Comparison of ENCODE assay signal across 15 mouse cellular contexts in the genomic region with DNA sequence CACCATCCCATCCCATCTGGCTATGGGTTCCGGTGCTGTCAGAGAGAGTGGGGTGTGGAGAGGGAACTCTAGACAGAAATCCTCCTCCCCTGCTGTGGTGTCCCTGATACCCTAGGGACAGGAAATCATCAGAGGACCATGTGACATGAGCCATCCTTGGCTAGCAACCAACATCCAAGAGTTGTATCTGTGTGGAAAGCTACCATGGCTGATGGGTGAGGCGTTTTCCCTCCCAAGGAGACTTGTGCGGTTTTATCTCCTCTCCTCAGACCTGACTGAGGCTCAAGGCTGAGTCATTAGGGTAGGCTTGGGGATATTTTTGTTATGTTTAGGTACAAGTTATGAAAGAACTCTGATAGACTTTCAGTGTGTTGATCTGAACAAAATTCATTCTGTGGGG. TPM values are rescaled to one million over a fixed set of nuclear protein-coding genes. Genes with fewer than 3 reads are reported as not detected.
DNase-seq lines count a peak whose midpoint lies in the region; ATAC-seq and TF ChIP-seq lines count a peak whose summit lies in the region.
"Had no signal": no experiment of that assay in that cellular context is flagged by ENCODE, and none has a peak within 500 bp of the region (broad histone marks: within the 10 kb centered on the region; RNA-seq: fewer than 3 reads in every experiment).

No protein-coding gene starts in this region.

- H3K4me2 ChIP-seq in lung, postnatal 0 days (replicated peaks; ENCODE audit: low read depth, low read length), result no peak overlapping the region
- peak overlapping the region; percentile 63 for H3K4me2 ChIP-seq in liver, embryonic 14.5 days (ENCODE audit: low read depth)
- H3K4me2 ChIP-seq: limb, embryonic 12.5 days had no signal

- no peaks in the 10 kb centered on the region for H3K9me3 ChIP-seq in lung, postnatal 0 days (ENCODE audit: low read length)
- H3K9me3 ChIP-seq in liver, embryonic 14.5 days (ENCODE audit: control insufficient read depth, low read length), result no peaks in the 10 kb centered on the region
- H3K9me3 ChIP-seq: forebrain, embryonic 10.5 days; limb, embryonic 12.5 days had no signal

- 62% methylated on average over 3 of the region's 3 CpGs for WGBS in lung, postnatal 0 days
- WGBS in liver, embryonic 14.5 days (ENCODE audit: insufficient replicate concordance), result 9% methylated on average over 3 of the region's 3 CpGs

- H3K27ac ChIP-seq in lung, postnatal 0 days (ENCODE audit: low read length), result no peak overlapping the region
- H3K27ac ChIP-seq in liver, embryonic 14.5 days, result peak overlapping the region; percentile 98
- H3K27ac ChIP-seq: forebrain, embryonic 10.5 days; limb, embryonic 12.5 days had no signal

- peak; percentile 47; the same call in 1 of the 2 replicates for ATAC-seq in lung, postnatal 0 days
- peak; percentile 95 for ATAC-seq in erythroblast, adult 5-6 weeks (replicated peaks; ENCODE audit: low FRiP score, poor library complexity, severe bottlenecking)
- ATAC-seq in liver, embryonic 14.5 days (ENCODE audit: insufficient read depth), result peak; percentile 98
- ATAC-seq in CD4-positive, CD25-positive, alpha-beta regulatory T cell, adult 4 months, result no peak

- H3K9ac ChIP-seq in lung, postnatal 0 days (replicated peaks; ENCODE audit: low read depth), result no peak overlapping the region
- peak overlapping the region; percentile 63 for H3K9ac ChIP-seq in liver, embryonic 14.5 days (replicated peaks)
- H3K9ac ChIP-seq: limb, embryonic 12.5 days had no signal

- H3K36me3 ChIP-seq in lung, postnatal 0 days (ENCODE audit: insufficient read depth, low read length), result no peaks in the 10 kb centered on the region
- H3K36me3 ChIP-seq in liver, embryonic 14.5 days (replicated peaks; ENCODE audit: control insufficient read depth, insufficient read depth, low read depth), result no peaks in the 10 kb centered on the region
- H3K36me3 ChIP-seq: forebrain, embryonic 10.5 days; limb, embryonic 12.5 days had no signal

- no peaks in the 10 kb centered on the region for H3K27me3 ChIP-seq in lung, postnatal 0 days (replicated peaks; ENCODE audit: insufficient read depth, low read length)
- no peaks in the 10 kb centered on the region for H3K27me3 ChIP-seq in liver, embryonic 14.5 days (ENCODE audit: control insufficient read depth, insufficient read depth, low read length)
- H3K27me3 ChIP-seq: limb, embryonic 12.5 days had no signal

- no peak for DNase-seq in lung, postnatal 0 days (ENCODE audit: low spot score)
- no peak for DNase-seq in lung, postnatal 36 days
- peak; percentile 85 for DNase-seq in liver, embryonic 14.5 days (ENCODE audit: low read depth in 3 of 3, low spot score in 3 of 3)
- peak; percentile 75 to 77 for DNase-seq in spleen, postnatal 4 days (ENCODE audit: low spot score in 2 of 2)
- DNase-seq in urinary bladder, postnatal 4 days (ENCODE audit: low spot score in 2 of 2), result no peak
- no peak for DNase-seq in left cerebral cortex, adult 11 months (ENCODE audit: low spot score)
- DNase-seq: adrenal gland, postnatal 25 days; cerebellum, postnatal 25 days; gastrocnemius, postnatal 36 days; heart, postnatal 10 days; midbrain, embryonic 14.5 days had no signal

- no peak overlapping the region for H3K4me3 ChIP-seq in lung, postnatal 0 days (ENCODE audit: low read depth, low read length)
- no peak overlapping the region for H3K4me3 ChIP-seq in liver, embryonic 14.5 days (ENCODE audit: insufficient read depth in 1 of 2, low read depth in 2 of 2, low read length in 2 of 2)
- H3K4me3 ChIP-seq: forebrain, embryonic 10.5 days; limb, embryonic 12.5 days had no signal

- TF ChIP-seq CTCF in lung, postnatal 0 days (IDR thresholded peaks at IDR 0.05), result no peak
- no peak for TF ChIP-seq CTCF in liver, embryonic 14.5 days (IDR thresholded peaks at IDR 0.05; ENCODE audit: low read depth)

- TF ChIP-seq EP300 in lung, postnatal 0 days (IDR thresholded peaks at IDR 0.05), result no peak
- TF ChIP-seq EP300 in liver, embryonic 14.5 days (IDR thresholded peaks at IDR 0.05; ENCODE audit: low read depth), result peak; percentile 92

- H3K4me1 ChIP-seq in lung, postnatal 0 days (ENCODE audit: insufficient read depth, low read depth, low read length), result no peaks in the 10 kb centered on the region
- peaks cover 29 to 51% of the 10 kb centered on the region in 2 experiments for H3K4me1 ChIP-seq in liver, embryonic 14.5 days (replicated peaks; ENCODE audit: control insufficient read depth in 2 of 2, insufficient read depth in 2 of 2, low read length in 1 of 2)
- H3K4me1 ChIP-seq: forebrain, embryonic 10.5 days; limb, embryonic 12.5 days had no signal

RNA-seq across cellular contexts. Expression of gene Dcaf12, which starts 16.4 kb away (rescaled TPM):
- 41.3 and 48.1 TPM in 2 replicates for polyA plus RNA-seq in lung, postnatal 0 days (2015; fragmentation: Nextera tagmentation; extraction: Ambion mirVana)
- total RNA-seq in erythroblast, adult 5-6 weeks (2015; ENCODE audit: low replicate concordance), result 200 and 219 TPM in 2 replicates
- 299 and 336 TPM in 2 replicates for total RNA-seq in erythroblast, adult 5-6 weeks (2017; ENCODE audit: low replicate concordance)
- 26.2 and 30.8 TPM in 2 replicates for polyA plus RNA-seq in liver, embryonic 14.5 days (2012; rRNA removed)
- 47.3 and 52.4 TPM in 2 replicates for polyA plus RNA-seq in liver, embryonic 14.5 days (2014; fragmentation: Nextera tagmentation; extraction: Ambion mirVana)
- 10 to 100 TPM; 27.5 to 30.8 TPM for polyA plus RNA-seq in CD4-positive, CD25-positive, alpha-beta regulatory T cell, adult 4 months (2017; shearing (Covaris generic))

RNA-seq across cellular contexts. Expression of gene Ubap1, which starts 17.7 kb away (rescaled TPM):
- polyA plus RNA-seq in lung, postnatal 0 days (2015; fragmentation: Nextera tagmentation; extraction: Ambion mirVana), result 41.9 and 44.1 TPM in 2 replicates
- 96.8 and 109 TPM in 2 replicates for total RNA-seq in erythroblast, adult 5-6 weeks (2015; ENCODE audit: low replicate concordance)
- total RNA-seq in erythroblast, adult 5-6 weeks (2017; ENCODE audit: low replicate concordance), result 201 and 217 TPM in 2 replicates
- polyA plus RNA-seq in liver, embryonic 14.5 days (2012; rRNA removed), result 12.4 and 16.9 TPM in 2 replicates
- 21.4 and 24.4 TPM in 2 replicates for polyA plus RNA-seq in liver, embryonic 14.5 days (2014; fragmentation: Nextera tagmentation; extraction: Ambion mirVana)
- 10 to 100 TPM; 36.3 to 40.4 TPM for polyA plus RNA-seq in CD4-positive, CD25-positive, alpha-beta regulatory T cell, adult 4 months (2017; shearing (Covaris generic))

RNA-seq across cellular contexts. Expression of gene Ubap2, which starts 56.1 kb away (rescaled TPM):
- 18.2 and 21.4 TPM in 2 replicates for polyA plus RNA-seq in lung, postnatal 0 days (2015; fragmentation: Nextera tagmentation; extraction: Ambion mirVana)
- total RNA-seq in erythroblast, adult 5-6 weeks (2015; ENCODE audit: low replicate concordance), result 23.2 and 26.1 TPM in 2 replicates
- 14.7 and 46.3 TPM in 2 replicates for total RNA-seq in erythroblast, adult 5-6 weeks (2017; ENCODE audit: low replicate concordance)
- polyA plus RNA-seq in liver, embryonic 14.5 days (2012; rRNA removed), result 17.7 and 18.9 TPM in 2 replicates
- 17.2 and 24.8 TPM in 2 replicates for polyA plus RNA-seq in liver, embryonic 14.5 days (2014; fragmentation: Nextera tagmentation; extraction: Ambion mirVana)
- polyA plus RNA-seq in CD4-positive, CD25-positive, alpha-beta regulatory T cell, adult 4 months (2017; shearing (Covaris generic)), result 10 to 100 TPM; 16.0 to 19.6 TPM

Comparison
In these comparisons a context has a peak if more than half of its experiments do, and no peak if none do; other contexts are left out.
1. DNase-seq: peak in liver, embryonic 14.5 days (3 of 3) and spleen, postnatal 4 days (2 of 2); none in lung, postnatal 0 days (single experiment), lung, postnatal 36 days (single experiment), urinary bladder, postnatal 4 days (0 of 2) and left cerebral cortex, adult 11 months (single experiment).